Mouse (Mus musculus) thymus, adult 2 months (tissue): ENCODE measurements around the gene Pde6h. TPM values are rescaled to one million over a fixed set of nuclear protein-coding genes. Genes with fewer than 3 reads are reported as not detected.

Source experiments
- DNase-seq: peaks from one replicate; pipeline ENCODE4 v3.0.0; 2021
- H3K27ac ChIP-seq: fragments of 200-500 bp; 2 replicates; pipeline ENCODE4 v1.5.1; 2012; ENCODE audit warnings: low read length, control low read depth; ENCODE audit not compliant: control insufficient read depth, insufficient read depth
- H3K27me3 ChIP-seq: fragments of 200-500 bp; 2 replicates; pipeline ENCODE4 v1.6.1; 2012; ENCODE audit warnings: mild to moderate bottlenecking, low read length, moderate library complexity, mixed read lengths; ENCODE audit not compliant: control insufficient read depth, insufficient read depth
- H3K36me3 ChIP-seq: fragments of 200-500 bp; 2 replicates; pipeline ENCODE4 v1.6.1; 2012; ENCODE audit warnings: mild to moderate bottlenecking, low read length, moderate library complexity; ENCODE audit not compliant: control insufficient read depth, insufficient read depth
- H3K4me1 ChIP-seq: fragments of 200-500 bp; replicated peaks from 2 replicates; pipeline ENCODE4 v1.6.1; 2012; ENCODE audit warnings: low read length; ENCODE audit not compliant: control insufficient read depth, insufficient read depth
- H3K4me3 ChIP-seq: fragments of 200-500 bp; 2 replicates; pipeline ENCODE4 v1.5.1; 2012; ENCODE audit warnings: mild to moderate bottlenecking, low read length, control low read depth, moderate library complexity; ENCODE audit not compliant: control insufficient read depth, insufficient read depth
- CTCF ChIP-seq: fragments of 200-500 bp; IDR thresholded peaks from 2 replicates; pipeline ENCODE4 v1.5.1; 2012; ENCODE audit warnings: mild to moderate bottlenecking, control low read depth, low read length, moderate library complexity, borderline replicate concordance; ENCODE audit not compliant: control insufficient read depth, poor library complexity, insufficient read depth; ENCODE audit errors: extremely low read depth
- POLR2A ChIP-seq: fragments of 200-500 bp; IDR thresholded peaks from 2 replicates; pipeline ENCODE4 v1.6.1; 2012; ENCODE audit warnings: mild to moderate bottlenecking, low read length, control low read depth, moderate library complexity; ENCODE audit not compliant: control insufficient read depth, poor library complexity, insufficient read depth; ENCODE audit errors: extremely low read depth
- WGBS: fragments of 180-500 bp; shearing (Covaris S2); methylation state at CpG from one replicate; pipeline ENCODE4 v1.1.7; 2018; 5-methylcytosine and 5-hydroxymethylcytosine counted together
- polyA plus RNA-seq: library from polyadenylated mRNA; depleted of rRNA; stranded (reverse); fragments of >200 nt; gene quantifications from 2 replicates; pipeline ENCODE4 v1.2.3, GENCODE M21; 2012

Pde6h gene
- polyA plus RNA-seq, 1 experiment, result 0.01 TPM

GRCm38 (mm10) chr6:136920320-136921257, 3.0 kb upstream of the Pde6h start:
- Histone ChIP-seq H3K27me3 (no peaks in the 10 kb centered on the region), H3K36me3 (peaks cover 31% of the 10 kb centered on the region), H3K27ac (no peak overlapping the region), H3K4me1 (peaks cover 2% of the 10 kb centered on the region; the same call in 1 of the 2 replicates), H3K4me3 (no peak overlapping the region)
- DNase-seq, result peak; percentile 74
- 53% methylated on average over 16 of the region's 16 CpGs for WGBS
- TF ChIP-seq POLR2A (no peak), CTCF (no peak)

- no peak overlapping the region for H3K4me3 ChIP-seq
- H3K4me1 ChIP-seq, result peaks cover 2% of the 10 kb centered on the region; the same call in 1 of the 2 replicates
- peak overlapping the region; percentile 12; the same call in 1 of the 2 replicates for H3K27ac ChIP-seq
- H3K27me3 ChIP-seq, result no peaks in the 10 kb centered on the region
- TF ChIP-seq POLR2A (no peak), CTCF (no peak)
- no peak for DNase-seq
- peaks cover 41% of the 10 kb centered on the region for H3K36me3 ChIP-seq
- 32% methylated on average over 7 of the region's 7 CpGs for WGBS
These were observed 2.0 kb upstream of the Pde6h start for GRCm38 (mm10) chr6:136921601-136922000.

- Histone ChIP-seq H3K4me3 (no peak within 1 kb of the TSS), H3K27me3 (no peaks in the 10 kb centered on the region), H3K36me3 (peaks cover 46% of the 10 kb centered on the region), H3K27ac (peak within 1 kb of the TSS; percentile 12; the same call in 1 of the 2 replicates), H3K4me1 (peaks cover 2% of the 10 kb centered on the region; the same call in 1 of the 2 replicates)
- TF ChIP-seq CTCF, result no peak
- no peak for TF ChIP-seq POLR2A
- no peak for DNase-seq
- 68% methylated on average over 5 of the region's 5 CpGs for WGBS
These were observed 1.6 kb upstream of the Pde6h start, which contains the start of gene Erp27 for GRCm38 (mm10) chr6:136922080-136922479. Gene Erp27 (minus strand): TSS chr6:136922180.

GRCm38 (mm10) chr6:136922871-136923270, 761 bp upstream of the Pde6h start:
- peaks cover 53% of the 10 kb centered on the region for H3K36me3 ChIP-seq
- 92% methylated on average over 7 of the region's 7 CpGs for WGBS
- TF ChIP-seq POLR2A, result no peak
- no peak for TF ChIP-seq CTCF
- H3K27me3 ChIP-seq, result no peaks in the 10 kb centered on the region
- H3K4me3 ChIP-seq, result no peak overlapping the region
- H3K27ac ChIP-seq, result no peak overlapping the region
- peaks cover 2% of the 10 kb centered on the region; the same call in 1 of the 2 replicates for H3K4me1 ChIP-seq
- no peak for DNase-seq

GRCm38 (mm10) chr6:136925049-136925448, 1.4 kb downstream of the Pde6h start:
- TF ChIP-seq CTCF (no peak), POLR2A (no peak)
- H3K4me1 ChIP-seq, result peaks cover 2% of the 10 kb centered on the region; the same call in 1 of the 2 replicates
- DNase-seq, result peak; percentile 46
- no peaks in the 10 kb centered on the region for H3K27me3 ChIP-seq
- peaks cover 72% of the 10 kb centered on the region for H3K36me3 ChIP-seq
- H3K4me3 ChIP-seq, result no peak overlapping the region
- H3K27ac ChIP-seq, result no peak overlapping the region
- WGBS, result 62% methylated on average over 8 of the region's 8 CpGs

- 100% methylated on average over 1 of the region's 1 CpGs for WGBS
- Histone ChIP-seq H3K36me3 (peaks cover 89% of the 10 kb centered on the region), H3K4me1 (peaks cover 16% of the 10 kb centered on the region), H3K27ac (no peak overlapping the region), H3K4me3 (no peak overlapping the region), H3K27me3 (no peaks in the 10 kb centered on the region)
- no peak for TF ChIP-seq POLR2A
- TF ChIP-seq CTCF, result no peak
- no peak for DNase-seq
These were observed 4.0 kb downstream of the Pde6h start for GRCm38 (mm10) chr6:136927626-136928025.
